Mouse (Mus musculus) G1E (cell line): Measurements from ENCODE around the gene Wdfy2. TPM values are rescaled to one million over a fixed set of nuclear protein-coding genes. Genes with fewer than 3 reads are reported as not detected.

ENCODE experiments used
- ATAC-seq: 2 replicates; pipeline ENCODE4 v1.8.0; 2016; ENCODE audit warnings: mild to moderate bottlenecking; ENCODE audit not compliant: insufficient number of reproducible peaks, poor library complexity, low FRiP score, severe bottlenecking; ENCODE audit errors: extremely low read depth
- DNase-seq: peaks from one replicate; pipeline ENCODE4 v3.0.0; 2012; ENCODE audit warnings: low spot score
- H3K27me3 ChIP-seq: 2 replicates; pipeline ENCODE4 v1.6.1; 2012; ENCODE audit warnings: mild to moderate bottlenecking, low read length, inconsistent platforms; ENCODE audit not compliant: insufficient read depth
- H3K36me3 ChIP-seq: replicated peaks from 2 replicates; pipeline ENCODE3; 2012; ENCODE audit warnings: mild to moderate bottlenecking, inconsistent platforms
- H3K4me1 ChIP-seq: 2 replicates; pipeline ENCODE4 v1.6.1; 2012; ENCODE audit warnings: low read depth, low read length, inconsistent platforms, mixed read lengths; ENCODE audit not compliant: insufficient read depth
- H3K4me3 ChIP-seq: 2 replicates; pipeline ENCODE4 v1.5.1; 2012; ENCODE audit warnings: low read depth, mild to moderate bottlenecking, inconsistent platforms, low read length, moderate library complexity, mixed read lengths
- H3K9me3 ChIP-seq: replicated peaks from 2 replicates; pipeline ENCODE4 v1.6.1; 2012; ENCODE audit warnings: inconsistent platforms
- CTCF ChIP-seq: IDR thresholded peaks from 2 replicates; pipeline ENCODE4 v1.5.1; 2012; ENCODE audit warnings: low read depth, low read length, inconsistent platforms, mixed read lengths
- GATA1 ChIP-seq: IDR thresholded peaks from 2 replicates; pipeline ENCODE4 v1.6.1; 2012; ENCODE audit warnings: borderline replicate concordance, low read length, inconsistent platforms, mixed read lengths
- GATA2 ChIP-seq: IDR thresholded peaks from 2 replicates; pipeline ENCODE4 v1.6.1; 2012; ENCODE audit warnings: low read depth, low read length, inconsistent platforms, borderline replicate concordance
- POLR2AphosphoS5 ChIP-seq: IDR thresholded peaks from 2 replicates; pipeline ENCODE4 v1.6.1; 2012; ENCODE audit warnings: low read depth, low read length, inconsistent platforms; ENCODE audit not compliant: insufficient replicate concordance
- TAL1 ChIP-seq: conservative IDR thresholded peaks from 2 replicates; pipeline ENCODE4 v1.6.1; 2012; ENCODE audit warnings: low read depth, low read length, inconsistent platforms, mixed read lengths
- polyA plus RNA-seq: library from polyadenylated mRNA; stranded (reverse); fragments of >175 nt; gene quantifications from 2 replicates; pipeline ENCODE4 v1.2.3, GENCODE M21; 2012
- total RNA-seq, 2 experiments: library from RNA; stranded (forward) in 1 of 2; stranded (reverse) in 1 of 2; fragments of 200-1000 nt in 1 of 2; fragments of >200 nt in 1 of 2; fragmentation: Nextera tagmentation in 1 of 2; gene quantifications; 2 replicates each; pipeline ENCODE4 v1.2.3; 2014 to 2017

Gene Wdfy2
- total and polyA plus RNA-seq, 3 experiments = 2.3 to 14.6 (median 10.3) TPM

DNA sequence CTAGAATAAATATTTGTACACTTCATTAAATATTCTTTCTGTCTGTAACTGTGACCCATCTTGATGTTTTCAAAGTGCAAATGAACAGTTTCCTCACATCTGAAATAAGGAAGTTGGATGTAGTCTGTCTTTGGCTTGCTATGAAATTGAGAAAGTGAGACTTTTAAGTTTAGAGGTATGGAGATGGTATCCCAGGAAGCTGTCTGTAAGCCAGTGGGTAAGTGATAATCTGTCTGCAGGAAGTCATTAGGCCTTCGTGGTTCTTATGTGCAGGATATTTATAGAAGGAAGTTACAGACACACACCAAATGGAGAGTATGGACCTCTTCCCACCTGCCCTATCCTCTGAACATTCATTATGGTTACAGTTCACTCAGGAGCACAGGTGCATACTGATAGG, 26.8 kb downstream of the Wdfy2 start:
- no peak overlapping the region for H3K4me3 ChIP-seq
- H3K4me1 ChIP-seq = peaks cover 28% of the 10 kb centered on the region
- H3K27me3 ChIP-seq = no peaks in the 10 kb centered on the region
- no peaks in the 10 kb centered on the region for H3K9me3 ChIP-seq
- ATAC-seq (no peak), DNase-seq (no peak)
- no peak for TF ChIP-seq CTCF
- TF ChIP-seq POLR2AphosphoS5 = no peak
- TF ChIP-seq GATA1 = no peak
- no peak for TF ChIP-seq TAL1
- no peak for TF ChIP-seq GATA2
- no peaks in the 10 kb centered on the region for H3K36me3 ChIP-seq

GRCm38 (mm10) chr14:62865405-62865804, 27.9 kb downstream of the Wdfy2 start:
- TF ChIP-seq GATA1 = no peak
- TF ChIP-seq GATA2 = no peak
- no peak for TF ChIP-seq TAL1
- TF ChIP-seq POLR2AphosphoS5 = no peak
- no peak for TF ChIP-seq CTCF
- Histone ChIP-seq H3K9me3 (no peaks in the 10 kb centered on the region), H3K4me3 (no peak overlapping the region), H3K4me1 (peaks cover 30% of the 10 kb centered on the region), H3K27me3 (no peaks in the 10 kb centered on the region), H3K36me3 (no peaks in the 10 kb centered on the region)
- ATAC-seq = peak; percentile 49; the same call in 1 of the 2 replicates
- peak; percentile 24 for DNase-seq

DNA sequence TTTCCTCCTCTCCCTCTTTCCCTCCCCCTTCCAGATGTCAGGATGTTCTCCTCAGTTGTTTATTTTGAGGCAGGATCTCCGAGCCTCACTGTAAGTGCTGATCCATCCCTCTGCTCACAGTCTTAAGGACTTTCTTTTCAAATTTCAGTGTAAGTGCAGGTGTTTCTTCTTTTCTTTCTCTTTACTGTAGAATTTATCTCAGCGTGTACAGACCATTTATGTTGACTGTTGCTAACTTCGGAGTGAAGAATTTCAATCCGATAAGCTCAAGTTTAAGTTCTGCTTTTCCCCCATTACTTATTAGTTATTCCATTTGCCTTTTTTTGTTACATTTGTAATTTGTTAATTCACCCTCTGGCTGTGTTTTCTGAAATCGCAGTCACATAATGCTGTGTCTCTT, 29.6 kb downstream of the Wdfy2 start:
- TF ChIP-seq TAL1 (no peak), POLR2AphosphoS5 (no peak), GATA1 (no peak), CTCF (no peak), GATA2 (no peak)
- no peaks in the 10 kb centered on the region for H3K27me3 ChIP-seq
- ATAC-seq (no peak), DNase-seq (no peak)
- no peaks in the 10 kb centered on the region for H3K36me3 ChIP-seq
- no peak overlapping the region for H3K4me3 ChIP-seq
- peaks cover 34% of the 10 kb centered on the region for H3K4me1 ChIP-seq
- no peaks in the 10 kb centered on the region for H3K9me3 ChIP-seq

DNA sequence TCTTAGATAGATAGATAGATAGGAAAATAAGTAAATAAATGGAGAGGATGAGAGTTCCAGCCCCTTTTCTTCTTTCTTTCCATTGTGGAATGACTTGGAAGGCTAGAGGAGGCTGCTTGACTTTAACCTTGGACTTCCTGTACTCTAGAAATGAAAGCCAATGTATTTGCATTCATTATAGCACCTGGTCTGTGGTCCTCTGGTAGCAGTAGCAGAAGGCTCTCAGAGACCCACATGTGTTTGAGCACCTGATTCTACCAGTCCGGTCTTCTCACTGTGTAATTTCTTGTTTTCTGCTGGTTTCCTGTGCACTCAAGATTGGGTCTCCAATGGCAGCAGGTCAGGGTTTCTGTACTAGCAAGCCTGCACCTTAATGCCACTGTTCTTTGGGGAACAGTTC, 30.1 kb downstream of the Wdfy2 start:
- H3K9me3 ChIP-seq = no peaks in the 10 kb centered on the region
- H3K4me3 ChIP-seq = no peak overlapping the region
- ATAC-seq = no peak
- no peak for DNase-seq
- H3K36me3 ChIP-seq = no peaks in the 10 kb centered on the region
- TF ChIP-seq POLR2AphosphoS5 = no peak
- TF ChIP-seq GATA2 = no peak
- TF ChIP-seq TAL1 = no peak
- TF ChIP-seq GATA1 = no peak
- TF ChIP-seq CTCF = no peak
- peaks cover 34% of the 10 kb centered on the region for H3K4me1 ChIP-seq
- H3K27me3 ChIP-seq = no peaks in the 10 kb centered on the region

- no peaks in the 10 kb centered on the region for H3K27me3 ChIP-seq
- no peak overlapping the region for H3K4me3 ChIP-seq
- H3K36me3 ChIP-seq = no peaks in the 10 kb centered on the region
- H3K9me3 ChIP-seq = no peaks in the 10 kb centered on the region
- DNase-seq (no peak), ATAC-seq (no peak)
- H3K4me1 ChIP-seq = peaks cover 34% of the 10 kb centered on the region
- TF ChIP-seq POLR2AphosphoS5 = no peak
- TF ChIP-seq GATA1 = no peak
- no peak for TF ChIP-seq GATA2
- TF ChIP-seq TAL1 = no peak
- TF ChIP-seq CTCF = no peak
These were observed 30.8 kb downstream of the Wdfy2 start for GRCm38 (mm10) chr14:62868254-62868653.

GRCm38 (mm10) chr14:62870238-62870638, 32.8 kb downstream of the Wdfy2 start:
- no peaks in the 10 kb centered on the region for H3K9me3 ChIP-seq
- no peak for DNase-seq
- H3K4me3 ChIP-seq = no peak overlapping the region
- H3K4me1 ChIP-seq = peaks cover 29% of the 10 kb centered on the region
- TF ChIP-seq GATA1 (no peak), POLR2AphosphoS5 (no peak), TAL1 (no peak), CTCF (no peak), GATA2 (no peak)
- ATAC-seq = no peak
- no peaks in the 10 kb centered on the region for H3K36me3 ChIP-seq
- no peaks in the 10 kb centered on the region for H3K27me3 ChIP-seq

DNA sequence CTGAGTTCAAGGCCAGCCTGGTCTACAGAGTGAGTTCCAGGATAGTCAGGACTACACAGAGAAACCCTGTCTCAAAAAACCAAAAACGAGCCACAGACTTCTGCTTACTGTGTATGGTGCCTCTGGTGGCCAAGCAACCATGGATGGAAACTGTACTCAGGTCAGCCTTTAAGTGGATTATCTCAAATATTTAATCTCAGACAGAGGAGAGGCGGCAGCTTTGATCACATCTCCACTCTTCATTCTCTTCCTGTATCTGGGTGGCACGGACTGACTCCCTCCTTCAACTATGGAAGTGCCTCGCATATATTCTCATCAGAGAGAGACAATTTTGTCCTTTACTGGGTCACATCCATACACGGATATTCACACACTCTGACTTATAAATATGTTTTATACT, 34.0 kb downstream of the Wdfy2 start:
- Histone ChIP-seq H3K27me3 (no peaks in the 10 kb centered on the region), H3K4me3 (no peak overlapping the region), H3K4me1 (peaks cover 24% of the 10 kb centered on the region), H3K36me3 (no peaks in the 10 kb centered on the region), H3K9me3 (no peaks in the 10 kb centered on the region)
- DNase-seq (no peak), ATAC-seq (no peak)
- TF ChIP-seq GATA1 = no peak
- TF ChIP-seq GATA2 = no peak
- no peak for TF ChIP-seq CTCF
- TF ChIP-seq TAL1 = no peak
- no peak for TF ChIP-seq POLR2AphosphoS5
